Mouse (Mus musculus) forebrain, embryonic 11.5 days (tissue): ENCODE results near the gene Zbtb17. TPM values are rescaled to one million over a fixed set of nuclear protein-coding genes. Genes with fewer than 3 reads are reported as not detected.

Experiments
- ATAC-seq: fragments of 200-750 bp; cut with Nextera tagmentation; replicated peaks from 2 replicates; pipeline ENCODE4 v1.8.0; 2017; ENCODE audit warnings: moderate TSS enrichment; ENCODE audit not compliant: low FRiP score
- DNase-seq: peaks from one replicate; pipeline ENCODE4 v3.0.0-alpha.2; 2017; ENCODE audit warnings: low spot score
- H3K27ac ChIP-seq: fragments of 300-500 bp; sonication (generic); 2 replicates; pipeline ENCODE4 v1.5.1; 2014; ENCODE audit warnings: low read depth, low read length
- H3K27me3 ChIP-seq: fragments of 300-500 bp; sonication (generic); 2 replicates; pipeline ENCODE4 v1.6.1; 2014; ENCODE audit warnings: mild to moderate bottlenecking, low read length, mixed read lengths; ENCODE audit not compliant: control insufficient read depth, insufficient read depth
- H3K36me3 ChIP-seq: fragments of 300-500 bp; sonication (generic); 2 replicates; pipeline ENCODE4 v1.6.1; 2014; ENCODE audit warnings: mild to moderate bottlenecking, low read length, moderate library complexity, mixed read lengths; ENCODE audit not compliant: control insufficient read depth, insufficient read depth
- H3K4me1 ChIP-seq: fragments of 300-500 bp; sonication (generic); replicated peaks from 2 replicates; pipeline ENCODE4 v1.6.1; 2014; ENCODE audit warnings: low read length, mixed read lengths; ENCODE audit not compliant: control insufficient read depth, insufficient read depth
- H3K4me2 ChIP-seq: fragments of 300-500 bp; sonication (generic); 2 replicates; pipeline ENCODE4 v1.6.1; 2014; ENCODE audit warnings: low read depth, mild to moderate bottlenecking, low read length, moderate library complexity, mixed read lengths; ENCODE audit not compliant: severe bottlenecking
- H3K4me3 ChIP-seq: fragments of 300-500 bp; sonication (generic); 2 replicates; pipeline ENCODE4 v1.5.1; 2014; ENCODE audit warnings: low read depth, low read length
- H3K9ac ChIP-seq: fragments of 300-500 bp; sonication (generic); 2 replicates; pipeline ENCODE4 v1.6.1; 2014; ENCODE audit warnings: low read length
- H3K9me3 ChIP-seq: fragments of 300-500 bp; sonication (generic); 2 replicates; pipeline ENCODE4 v1.6.1; 2016; ENCODE audit warnings: low read length, mixed read lengths; ENCODE audit not compliant: control insufficient read depth
- whole genome bisulfite sequencing: fragments of 180-500 bp; shearing (Covaris S2); extraction: QIAGEN DNeasy Blood & Tissue Kit; methylation state at CpG from one replicate; pipeline ENCODE4 v1.1.7; 2014; 5-methylcytosine and 5-hydroxymethylcytosine counted together
- polyA plus RNA-seq: library from polyadenylated mRNA; unstranded; fragments of >200 nt; fragmentation: Nextera tagmentation; extraction: Ambion mirVana; gene quantifications from 2 replicates; pipeline ENCODE4 v1.2.1, GENCODE M21; 2014

Gene Zbtb17
- 50.8 and 55.7 TPM in 2 replicates for polyA plus RNA-seq

- Histone ChIP-seq H3K27me3 (no peaks in the 10 kb centered on the region), H3K4me1 (peaks cover 7% of the 10 kb centered on the region), H3K4me3 (peak within 1 kb of the TSS; percentile 99), H3K9ac (peak within 1 kb of the TSS; percentile 97), H3K27ac (peak within 1 kb of the TSS; percentile 74), H3K36me3 (peaks cover 6% of the 10 kb centered on the region; the same call in 1 of the 2 replicates), H3K4me2 (peak within 1 kb of the TSS; percentile 90), H3K9me3 (no peaks in the 10 kb centered on the region)
- peak; percentile 94 for ATAC-seq
- DNase-seq: peak; percentile 95
- WGBS: under 1% methylated on average over 95 of the region's 102 CpGs
Measured at GRCm38 (mm10) chr4:141444451-141445327, at the start of gene Zbtb17. Gene Zbtb17, plus strand, starts transcription at chr4:141444654.

- H3K27me3 ChIP-seq: no peaks in the 10 kb centered on the region; the same call in 1 of the 2 replicates
- DNase-seq (no peak), ATAC-seq (no peak)
- H3K4me1 ChIP-seq: no peaks in the 10 kb centered on the region
- no peak overlapping the region for H3K4me3 ChIP-seq
- H3K4me2 ChIP-seq: peak overlapping the region; percentile 24; the same call in 1 of the 2 replicates
- H3K9ac ChIP-seq: peak overlapping the region; percentile 16; the same call in 1 of the 2 replicates
- no peaks in the 10 kb centered on the region for H3K9me3 ChIP-seq
- no peaks in the 10 kb centered on the region for H3K36me3 ChIP-seq
- WGBS: 19% methylated on average over 15 of the region's 16 CpGs
- no peak overlapping the region for H3K27ac ChIP-seq
Measured at GRCm38 (mm10) chr4:141394751-141395150, 49.7 kb upstream of the Zbtb17 start.

GRCm38 (mm10) chr4:141397861-141398260, 46.6 kb upstream of the Zbtb17 start:
- Histone ChIP-seq H3K27ac (no peak overlapping the region), H3K4me3 (no peak overlapping the region), H3K4me1 (no peaks in the 10 kb centered on the region), H3K4me2 (no peak overlapping the region), H3K9ac (no peak overlapping the region), H3K27me3 (no peaks in the 10 kb centered on the region; the same call in 1 of the 2 replicates), H3K36me3 (no peaks in the 10 kb centered on the region), H3K9me3 (no peaks in the 10 kb centered on the region)
- 79% methylated on average over 12 of the region's 12 CpGs for WGBS
- DNase-seq (no peak), ATAC-seq (no peak)

- no peaks in the 10 kb centered on the region for H3K9me3 ChIP-seq
- WGBS: 74% methylated on average over 12 of the region's 12 CpGs
- H3K27me3 ChIP-seq: no peaks in the 10 kb centered on the region; the same call in 1 of the 2 replicates
- ATAC-seq (no peak), DNase-seq (no peak)
- no peak within 1 kb of the TSS for H3K4me2 ChIP-seq
- no peak within 1 kb of the TSS for H3K4me3 ChIP-seq
- H3K4me1 ChIP-seq: no peaks in the 10 kb centered on the region
- no peaks in the 10 kb centered on the region for H3K36me3 ChIP-seq
- H3K9ac ChIP-seq: no peak within 1 kb of the TSS
- no peak within 1 kb of the TSS for H3K27ac ChIP-seq
Measured at GRCm38 (mm10) chr4:141398545-141398944, 45.9 kb upstream of the Zbtb17 start, which contains the start of gene Clcnka. Gene Clcnka, minus strand, starts transcription at chr4:141398724.

GRCm38 (mm10) chr4:141400171-141400570, 44.3 kb upstream of the Zbtb17 start:
- H3K4me1 ChIP-seq: 0 out of 2 replicates have a peak, but pooled peaks cover 2% of the 10 kb centered on the region
- H3K9me3 ChIP-seq: no peaks in the 10 kb centered on the region
- no peak for ATAC-seq
- no peak overlapping the region for H3K4me2 ChIP-seq
- no peak for DNase-seq
- no peaks in the 10 kb centered on the region for H3K36me3 ChIP-seq
- H3K27ac ChIP-seq: no peak overlapping the region
- WGBS: 90% methylated on average over 15 of the region's 15 CpGs
- H3K9ac ChIP-seq: no peak overlapping the region
- H3K4me3 ChIP-seq: no peak overlapping the region
- H3K27me3 ChIP-seq: no peaks in the 10 kb centered on the region; the same call in 1 of the 2 replicates

- Histone ChIP-seq H3K4me3 (no peak overlapping the region), H3K4me1 (0 out of 2 replicates have a peak, but pooled peaks cover 2% of the 10 kb centered on the region), H3K27me3 (no peaks in the 10 kb centered on the region; the same call in 1 of the 2 replicates), H3K36me3 (no peaks in the 10 kb centered on the region), H3K9ac (no peak overlapping the region), H3K4me2 (peak overlapping the region; percentile 24; the same call in 1 of the 2 replicates), H3K27ac (no peak overlapping the region), H3K9me3 (no peaks in the 10 kb centered on the region)
- peak; percentile 94 for DNase-seq
- ATAC-seq: peak; percentile 78
- WGBS: 12% methylated on average over 15 of the region's 15 CpGs
Measured at GRCm38 (mm10) chr4:141404518-141405313, 39.7 kb upstream of the Zbtb17 start.

- Histone ChIP-seq H3K27ac (no peak overlapping the region), H3K36me3 (no peaks in the 10 kb centered on the region), H3K27me3 (no peaks in the 10 kb centered on the region; the same call in 1 of the 2 replicates), H3K9me3 (no peaks in the 10 kb centered on the region), H3K4me3 (no peak overlapping the region), H3K4me1 (0 out of 2 replicates have a peak, but pooled peaks cover 2% of the 10 kb centered on the region), H3K4me2 (no peak overlapping the region), H3K9ac (no peak overlapping the region)
- DNase-seq (no peak), ATAC-seq (no peak)
- 85% methylated on average over 3 of the region's 3 CpGs for WGBS
Measured at GRCm38 (mm10) chr4:141405314-141405622, 39.2 kb upstream of the Zbtb17 start.

- Histone ChIP-seq H3K9me3 (no peaks in the 10 kb centered on the region), H3K4me1 (0 out of 2 replicates have a peak, but pooled peaks cover 2% of the 10 kb centered on the region), H3K27me3 (no peaks in the 10 kb centered on the region; the same call in 1 of the 2 replicates), H3K4me3 (no peak overlapping the region), H3K36me3 (no peaks in the 10 kb centered on the region), H3K9ac (no peak overlapping the region), H3K27ac (no peak overlapping the region), H3K4me2 (no peak overlapping the region)
- 53% methylated on average over 13 of the region's 14 CpGs for WGBS
- DNase-seq (no peak), ATAC-seq (no peak)
Measured at GRCm38 (mm10) chr4:141406516-141407299, 37.7 kb upstream of the Zbtb17 start.
